Mouse (Mus musculus): ENCODE data around the gene Calr4.

GRCm38 (mm10) chr4:109241934-109242333, 7.6 kb downstream of the Calr4 start:
- no peak for TF ChIP-seq POLR2A (IDR thresholded peaks at IDR 0.05; ENCODE audit: extremely low read depth, insufficient read depth, low read length)
- TF ChIP-seq CTCF (IDR thresholded peaks at IDR 0.05; ENCODE audit: extremely low read depth, insufficient read depth, low read length), result no peak

All from cortical plate, adult 2 months (tissue).